Mouse (Mus musculus): ENCODE measurements at regions not wholly inside any gene's neighbourhood (a gene's known extent, or its start where the extent isn't known, plus 50 kb on each side); places are given as distances from the start of the nearest gene placed in this dataset.

GRCm38 (mm10) chr14:102553781-102554180, 428.7 kb downstream of the Kctd12 start:
- no peak overlapping the region for H3K27ac ChIP-seq (ENCODE audit: control insufficient read depth, insufficient read depth, low read length)
- 76% methylated on average over 2 of the region's 2 CpGs for WGBS
- H3K4me3 ChIP-seq (ENCODE audit: control insufficient read depth, insufficient read depth, low read length): no peak overlapping the region
- no peaks in the 10 kb centered on the region for H3K27me3 ChIP-seq (ENCODE audit: control insufficient read depth, insufficient read depth, low read length)
- H3K36me3 ChIP-seq (ENCODE audit: control insufficient read depth, insufficient read depth, low read length): no peaks in the 10 kb centered on the region
- DNase-seq: no peak
- no peaks in the 10 kb centered on the region for H3K4me1 ChIP-seq (replicated peaks; ENCODE audit: control insufficient read depth, insufficient read depth, low read length)
- TF ChIP-seq POLR2A (IDR thresholded peaks at IDR 0.05; ENCODE audit: control insufficient read depth, extremely low read depth, insufficient read depth, low read length, poor library complexity) (no peak), CTCF (IDR thresholded peaks at IDR 0.05; ENCODE audit: borderline replicate concordance, control insufficient read depth, extremely low read depth, insufficient read depth, low read length, poor library complexity) (no peak)

- Histone ChIP-seq H3K4me3 (ENCODE audit: control insufficient read depth, insufficient read depth, low read length) (no peak overlapping the region), H3K27ac (ENCODE audit: control insufficient read depth, insufficient read depth, low read length) (no peak overlapping the region), H3K27me3 (ENCODE audit: control insufficient read depth, insufficient read depth, low read length) (no peaks in the 10 kb centered on the region), H3K36me3 (ENCODE audit: control insufficient read depth, insufficient read depth, low read length) (no peaks in the 10 kb centered on the region), H3K4me1 (replicated peaks; ENCODE audit: control insufficient read depth, insufficient read depth, low read length) (no peaks in the 10 kb centered on the region)
- TF ChIP-seq CTCF (IDR thresholded peaks at IDR 0.05; ENCODE audit: borderline replicate concordance, control insufficient read depth, extremely low read depth, insufficient read depth, low read length, poor library complexity) (no peak), POLR2A (IDR thresholded peaks at IDR 0.05; ENCODE audit: control insufficient read depth, extremely low read depth, insufficient read depth, low read length, poor library complexity) (no peak)
- DNase-seq: no peak
- 93% methylated on average over 2 of the region's 2 CpGs for WGBS
These were observed 429.8 kb downstream of the Kctd12 start for GRCm38 (mm10) chr14:102552598-102552997.

- DNase-seq: no peak
- H3K4me1 ChIP-seq (replicated peaks; ENCODE audit: control insufficient read depth, insufficient read depth, low read length): no peaks in the 10 kb centered on the region
- no peaks in the 10 kb centered on the region for H3K27me3 ChIP-seq (ENCODE audit: control insufficient read depth, insufficient read depth, low read length)
- H3K36me3 ChIP-seq (ENCODE audit: control insufficient read depth, insufficient read depth, low read length): no peaks in the 10 kb centered on the region
- no peak overlapping the region for H3K27ac ChIP-seq (ENCODE audit: control insufficient read depth, insufficient read depth, low read length)
- WGBS: 97% methylated on average over 9 of the region's 9 CpGs
- TF ChIP-seq CTCF (IDR thresholded peaks at IDR 0.05; ENCODE audit: borderline replicate concordance, control insufficient read depth, extremely low read depth, insufficient read depth, low read length, poor library complexity) (no peak), POLR2A (IDR thresholded peaks at IDR 0.05; ENCODE audit: control insufficient read depth, extremely low read depth, insufficient read depth, low read length, poor library complexity) (no peak)
- H3K4me3 ChIP-seq (ENCODE audit: control insufficient read depth, insufficient read depth, low read length): no peak overlapping the region
These were observed 457.4 kb downstream of the Kctd12 start for GRCm38 (mm10) chr14:102524894-102525577.

- no peak for DNase-seq
- H3K4me1 ChIP-seq (replicated peaks; ENCODE audit: control insufficient read depth, insufficient read depth, low read length): no peaks in the 10 kb centered on the region
- no peak overlapping the region for H3K27ac ChIP-seq (ENCODE audit: control insufficient read depth, insufficient read depth, low read length)
- no peaks in the 10 kb centered on the region for H3K27me3 ChIP-seq (ENCODE audit: control insufficient read depth, insufficient read depth, low read length)
- H3K36me3 ChIP-seq (ENCODE audit: control insufficient read depth, insufficient read depth, low read length): no peaks in the 10 kb centered on the region
- H3K4me3 ChIP-seq (ENCODE audit: control insufficient read depth, insufficient read depth, low read length): no peak overlapping the region
- 4% methylated on average over 2 of the region's 2 CpGs for WGBS
- TF ChIP-seq POLR2A (IDR thresholded peaks at IDR 0.05; ENCODE audit: control insufficient read depth, extremely low read depth, insufficient read depth, low read length, poor library complexity): no peak
- no peak for TF ChIP-seq CTCF (IDR thresholded peaks at IDR 0.05; ENCODE audit: borderline replicate concordance, control insufficient read depth, extremely low read depth, insufficient read depth, low read length, poor library complexity)
These were observed 465.7 kb downstream of the Kctd12 start for GRCm38 (mm10) chr14:102516765-102517164.

- no peak overlapping the region for H3K27ac ChIP-seq (ENCODE audit: control insufficient read depth, insufficient read depth, low read length)
- no peaks in the 10 kb centered on the region for H3K36me3 ChIP-seq (ENCODE audit: control insufficient read depth, insufficient read depth, low read length)
- TF ChIP-seq POLR2A (IDR thresholded peaks at IDR 0.05; ENCODE audit: control insufficient read depth, extremely low read depth, insufficient read depth, low read length, poor library complexity): no peak
- 70% methylated on average over 2 of the region's 2 CpGs for WGBS
- no peaks in the 10 kb centered on the region for H3K4me1 ChIP-seq (replicated peaks; ENCODE audit: control insufficient read depth, insufficient read depth, low read length)
- no peaks in the 10 kb centered on the region for H3K27me3 ChIP-seq (ENCODE audit: control insufficient read depth, insufficient read depth, low read length)
- DNase-seq: no peak
- H3K4me3 ChIP-seq (ENCODE audit: control insufficient read depth, insufficient read depth, low read length): no peak overlapping the region
These were observed 467.9 kb downstream of the Kctd12 start for GRCm38 (mm10) chr14:102514527-102514926.

- Histone ChIP-seq H3K27ac (ENCODE audit: control insufficient read depth, insufficient read depth, low read length) (no peak overlapping the region), H3K4me3 (ENCODE audit: control insufficient read depth, insufficient read depth, low read length) (no peak overlapping the region), H3K36me3 (ENCODE audit: control insufficient read depth, insufficient read depth, low read length) (no peaks in the 10 kb centered on the region), H3K27me3 (ENCODE audit: control insufficient read depth, insufficient read depth, low read length) (no peaks in the 10 kb centered on the region), H3K4me1 (replicated peaks; ENCODE audit: control insufficient read depth, insufficient read depth, low read length) (no peaks in the 10 kb centered on the region)
- no peak for DNase-seq
- 87% methylated on average over 3 of the region's 3 CpGs for WGBS
- TF ChIP-seq POLR2A (IDR thresholded peaks at IDR 0.05; ENCODE audit: control insufficient read depth, extremely low read depth, insufficient read depth, low read length, poor library complexity) (no peak), CTCF (IDR thresholded peaks at IDR 0.05; ENCODE audit: borderline replicate concordance, control insufficient read depth, extremely low read depth, insufficient read depth, low read length, poor library complexity) (no peak)
These were observed 469.8 kb downstream of the Kctd12 start for GRCm38 (mm10) chr14:102512651-102513050.

All from thymus, adult 2 months (tissue).